In the genomic region with DNA sequence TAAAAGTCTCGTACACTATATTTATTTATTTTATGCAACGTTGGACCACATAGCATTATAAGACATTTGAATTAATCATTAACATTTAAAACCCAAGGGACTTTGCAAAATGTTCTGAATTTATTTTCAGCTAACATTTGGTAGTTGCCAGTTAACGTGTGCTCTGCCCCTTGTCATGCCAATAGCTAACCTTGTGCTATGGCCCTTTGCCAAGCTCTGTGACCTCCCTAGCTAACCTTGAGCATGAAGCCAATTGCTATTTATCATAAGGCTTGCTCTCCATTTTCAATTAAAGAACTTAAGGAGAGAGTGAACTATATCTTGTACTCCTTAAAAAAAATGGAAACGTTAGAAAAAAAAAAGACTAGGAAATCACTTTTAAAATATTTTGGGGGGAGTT, we compare ENCODE assay signal across 16 mouse cellular contexts. TPM values are rescaled to one million over a fixed set of nuclear protein-coding genes. Genes with fewer than 3 reads are reported as not detected.
DNase-seq lines count a peak whose midpoint lies in the region; ATAC-seq lines count a peak whose summit lies in the region.
"Had no signal": no experiment of that assay in that cellular context is flagged by ENCODE, and none has a peak within 500 bp of the region (broad histone marks: within the 10 kb centered on the region; RNA-seq: fewer than 3 reads in every experiment).

No protein-coding gene starts in this region.

- no peak overlapping the region for H3K9ac ChIP-seq in midbrain, embryonic 14.5 days (replicated peaks; ENCODE audit: low read length)
- H3K9ac ChIP-seq: embryonic facial prominence, embryonic 12.5 days; liver, embryonic 14.5 days; midbrain, embryonic 12.5 days; neural tube, embryonic 15.5 days had no signal

- ATAC-seq in midbrain, embryonic 14.5 days (ENCODE audit: low FRiP score, low TSS enrichment) = no peak

- H3K4me2 ChIP-seq in midbrain, embryonic 14.5 days (ENCODE audit: low read length) = no peak overlapping the region
- H3K4me2 ChIP-seq: embryonic facial prominence, embryonic 12.5 days; midbrain, embryonic 12.5 days; neural tube, embryonic 15.5 days had no signal

- H3K4me1 ChIP-seq in midbrain, embryonic 14.5 days (ENCODE audit: control insufficient read depth, insufficient read depth, low read length) = no peaks in the 10 kb centered on the region
- H3K4me1 ChIP-seq: embryonic facial prominence, embryonic 12.5 days; midbrain, embryonic 12.5 days; neural tube, embryonic 15.5 days had no signal

- 87% methylated on average over 4 of the region's 4 CpGs for WGBS in midbrain, embryonic 14.5 days

- peak; percentile 13 to 50 for DNase-seq in heart, postnatal 14 days
- DNase-seq in heart, postnatal 25 days (ENCODE audit: low spot score) = no peak
- DNase-seq in ovary, adult 18-20 months (ENCODE audit: low spot score) = peak; percentile 43
- no peak for DNase-seq in ovary, postnatal 14 days (ENCODE audit: low spot score)
- peak; percentile 65 to 76 for DNase-seq in kidney, adult 8-10 months
- DNase-seq in midbrain, embryonic 14.5 days = no peak
- DNase-seq in neural tube, embryonic 10.5 days (ENCODE audit: extremely low spot score, low spot score) = no peak
- DNase-seq: B cell, adult 2 months; gastrocnemius, adult 2 months; heart, adult 2 months; right cerebral cortex, adult 18-20 months had no signal

- intact Hi-C loops in heart, postnatal 14 days (cut with DNase I) = no loop called here
- intact Hi-C loops in heart, postnatal 25 days (cut with DNase I) = no loop called here

- H3K36me3 ChIP-seq in midbrain, embryonic 14.5 days (ENCODE audit: control insufficient read depth, insufficient read depth, low read length) = no peaks in the 10 kb centered on the region
- H3K36me3 ChIP-seq: embryonic facial prominence, embryonic 12.5 days; midbrain, embryonic 12.5 days; neural tube, embryonic 15.5 days had no signal

- H3K9me3 ChIP-seq in midbrain, embryonic 14.5 days (ENCODE audit: control insufficient read depth, low read length) = no peaks in the 10 kb centered on the region
- H3K9me3 ChIP-seq: embryonic facial prominence, embryonic 12.5 days; midbrain, embryonic 12.5 days; neural tube, embryonic 15.5 days had no signal

- H3K4me3 ChIP-seq in midbrain, embryonic 14.5 days (replicated peaks; ENCODE audit: low read depth, low read length) = no peak overlapping the region
- H3K4me3 ChIP-seq: embryonic facial prominence, embryonic 12.5 days; gastrocnemius, adult 2 months; heart, adult 2 months; layer of hippocampus, adult 2 months; midbrain, embryonic 12.5 days; neural tube, embryonic 15.5 days had no signal

- H3K27me3 ChIP-seq in midbrain, embryonic 14.5 days (ENCODE audit: control insufficient read depth, insufficient read depth, low read length) = no peaks in the 10 kb centered on the region
- H3K27me3 ChIP-seq: embryonic facial prominence, embryonic 12.5 days; midbrain, embryonic 12.5 days; neural tube, embryonic 15.5 days had no signal

- no peak overlapping the region for H3K27ac ChIP-seq in midbrain, embryonic 14.5 days (replicated peaks; ENCODE audit: low read depth, low read length)
- H3K27ac ChIP-seq: embryonic facial prominence, embryonic 12.5 days; gastrocnemius, adult 2 months; heart, adult 2 months; layer of hippocampus, adult 2 months; liver, embryonic 14.5 days; midbrain, embryonic 12.5 days; neural tube, embryonic 15.5 days had no signal

RNA-seq across cellular contexts. Expression of a gene that starts 43.4 kb away (rescaled TPM):
- 1 to 10 TPM in 1 of 2 experiments, under 1 TPM in 1; 0.45 to 1.1 TPM for total RNA-seq in heart, postnatal 14 days (2021)
- under 1 TPM; 0.39 to 0.94 TPM for total RNA-seq in heart, postnatal 25 days (2021)
- polyA plus RNA-seq in midbrain, embryonic 14.5 days (2014; fragmentation: Nextera tagmentation; extraction: Ambion mirVana) = not detected in 2 replicates
- polyA plus RNA-seq: midbrain, embryonic 12.5 days had no signal

Comparison
In these comparisons a context has a peak if more than half of its experiments do, and no peak if none do; other contexts are left out.
1. DNase-seq: peak in heart, postnatal 14 days (2 of 2), ovary, adult 18-20 months (single experiment) and kidney, adult 8-10 months (2 of 2); none in heart, postnatal 25 days (single experiment), ovary, postnatal 14 days (single experiment), midbrain, embryonic 14.5 days (single experiment) and neural tube, embryonic 10.5 days (single experiment).